Mouse (Mus musculus) stomach, embryonic 15.5 days (tissue): ENCODE data around the gene Capn8. TPM values are rescaled to one million over a fixed set of nuclear protein-coding genes. Genes with fewer than 3 reads are reported as not detected.

ENCODE experiments used
- ATAC-seq: fragments of 200-750 bp; cut with Nextera tagmentation; 2 replicates; pipeline ENCODE4 v1.8.0; 2017; ENCODE audit warnings: low read depth, moderate number of reproducible peaks, moderate TSS enrichment; ENCODE audit not compliant: insufficient read depth, low FRiP score
- H3K27ac ChIP-seq: fragments of 300-500 bp; sonication (generic); 2 replicates; pipeline ENCODE4 v1.5.1; 2015; ENCODE audit warnings: mild to moderate bottlenecking, inconsistent platforms
- H3K27me3 ChIP-seq: fragments of 300-500 bp; sonication (generic); replicated peaks from 2 replicates; pipeline ENCODE4 v1.6.1; 2015; ENCODE audit warnings: inconsistent platforms
- H3K36me3 ChIP-seq: fragments of 300-500 bp; sonication (generic); 2 replicates; pipeline ENCODE4 v1.6.1; 2015; ENCODE audit warnings: inconsistent platforms
- H3K4me1 ChIP-seq: fragments of 300-500 bp; sonication (generic); 2 replicates; pipeline ENCODE4 v1.6.1; 2015; ENCODE audit warnings: inconsistent platforms
- H3K4me2 ChIP-seq: fragments of 300-500 bp; sonication (generic); 2 replicates; pipeline ENCODE4 v1.6.1; 2015; ENCODE audit warnings: mild to moderate bottlenecking, inconsistent platforms
- H3K4me3 ChIP-seq: fragments of 300-500 bp; sonication (generic); replicated peaks from 2 replicates; pipeline ENCODE4 v1.5.1; 2015; ENCODE audit warnings: inconsistent platforms
- H3K9ac ChIP-seq: fragments of 300-500 bp; sonication (generic); 2 replicates; pipeline ENCODE4 v1.6.1; 2015; ENCODE audit warnings: inconsistent platforms
- H3K9me3 ChIP-seq: fragments of 300-500 bp; sonication (generic); 2 replicates; pipeline ENCODE4 v1.6.1; 2016; ENCODE audit warnings: inconsistent platforms
- WGBS: fragments of 180-500 bp; shearing (Covaris S2); methylation state at CpG from one replicate; pipeline ENCODE4 v1.1.7; 2015; 5-methylcytosine and 5-hydroxymethylcytosine counted together
- polyA plus RNA-seq: library from polyadenylated mRNA; unstranded; fragments of >200 nt; fragmentation: Nextera tagmentation; extraction: Ambion mirVana; gene quantifications from 2 replicates; pipeline ENCODE4 v1.2.1, GENCODE M21; 2015

Gene Capn8
- polyA plus RNA-seq, 1 experiment from 2014 or later = 2.2 TPM

GRCm38 (mm10) chr1:182527261-182527766 lies 37.5 kb upstream of the Capn8 start:
- H3K4me2 ChIP-seq = peak overlapping the region; percentile 33; the same call in 1 of the 2 replicates
- no peak overlapping the region for H3K4me3 ChIP-seq
- H3K9ac ChIP-seq = no peak overlapping the region
- no peaks in the 10 kb centered on the region for H3K27me3 ChIP-seq
- WGBS = 50% methylated on average over 13 of the region's 13 CpGs
- H3K27ac ChIP-seq = peak overlapping the region; percentile 93
- no peaks in the 10 kb centered on the region for H3K9me3 ChIP-seq
- ATAC-seq = no peak
- H3K4me1 ChIP-seq = peaks cover 17% of the 10 kb centered on the region
- H3K36me3 ChIP-seq = no peaks in the 10 kb centered on the region

- H3K27me3 ChIP-seq = no peaks in the 10 kb centered on the region
- ATAC-seq = peak; percentile 90
- no peak overlapping the region for H3K4me3 ChIP-seq
- no peak overlapping the region for H3K9ac ChIP-seq
- no peaks in the 10 kb centered on the region for H3K36me3 ChIP-seq
- WGBS = 12% methylated on average over 19 of the region's 19 CpGs
- H3K4me2 ChIP-seq = peak overlapping the region; percentile 43
- H3K4me1 ChIP-seq = peaks cover 17% of the 10 kb centered on the region
- H3K9me3 ChIP-seq = no peaks in the 10 kb centered on the region
- H3K27ac ChIP-seq = peak overlapping the region; percentile 93
Observed at GRCm38 (mm10) chr1:182527921-182528858, 36.6 kb upstream of the Capn8 start.

GRCm38 (mm10) chr1:182533583-182533982 lies 31.2 kb upstream of the Capn8 start:
- Histone ChIP-seq H3K27ac (no peak overlapping the region), H3K4me2 (no peak overlapping the region), H3K4me1 (0 out of 2 replicates have a peak, but pooled peaks cover 1% of the 10 kb centered on the region), H3K9ac (no peak overlapping the region), H3K4me3 (no peak overlapping the region), H3K27me3 (no peaks in the 10 kb centered on the region), H3K9me3 (no peaks in the 10 kb centered on the region), H3K36me3 (no peaks in the 10 kb centered on the region)
- no peak for ATAC-seq
- 73% methylated on average over 3 of the region's 3 CpGs for WGBS

GRCm38 (mm10) chr1:182535080-182535481 lies 29.7 kb upstream of the Capn8 start:
- no peaks in the 10 kb centered on the region for H3K4me1 ChIP-seq
- no peaks in the 10 kb centered on the region for H3K27me3 ChIP-seq
- no peak overlapping the region for H3K4me3 ChIP-seq
- no peaks in the 10 kb centered on the region for H3K36me3 ChIP-seq
- no peak overlapping the region for H3K4me2 ChIP-seq
- H3K9me3 ChIP-seq = no peaks in the 10 kb centered on the region
- 58% methylated on average over 3 of the region's 3 CpGs for WGBS
- no peak overlapping the region for H3K9ac ChIP-seq
- no peak for ATAC-seq
- no peak overlapping the region for H3K27ac ChIP-seq

- H3K4me3 ChIP-seq = peak overlapping the region; percentile 35
- H3K36me3 ChIP-seq = no peaks in the 10 kb centered on the region
- peak overlapping the region; percentile 48; the same call in 1 of the 2 replicates for H3K27ac ChIP-seq
- peak; percentile 45 for ATAC-seq
- H3K4me1 ChIP-seq = no peaks in the 10 kb centered on the region
- H3K4me2 ChIP-seq = peak overlapping the region; percentile 61
- no peak overlapping the region for H3K9ac ChIP-seq
- 19% methylated on average over 9 of the region's 9 CpGs for WGBS
- H3K27me3 ChIP-seq = no peaks in the 10 kb centered on the region
- no peaks in the 10 kb centered on the region for H3K9me3 ChIP-seq
Observed at GRCm38 (mm10) chr1:182539023-182539940, 25.5 kb upstream of the Capn8 start.

- Histone ChIP-seq H3K4me1 (no peaks in the 10 kb centered on the region), H3K4me3 (no peak overlapping the region), H3K9ac (no peak overlapping the region), H3K4me2 (no peak overlapping the region), H3K27me3 (no peaks in the 10 kb centered on the region), H3K27ac (no peak overlapping the region), H3K9me3 (no peaks in the 10 kb centered on the region), H3K36me3 (no peaks in the 10 kb centered on the region)
- no peak for ATAC-seq
- WGBS = 62% methylated on average over 5 of the region's 5 CpGs
Observed at GRCm38 (mm10) chr1:182542110-182542509, 22.7 kb upstream of the Capn8 start.

- H3K9ac ChIP-seq = no peak overlapping the region
- no peaks in the 10 kb centered on the region for H3K27me3 ChIP-seq
- no peak overlapping the region for H3K4me3 ChIP-seq
- no peaks in the 10 kb centered on the region for H3K36me3 ChIP-seq
- no peak overlapping the region for H3K4me2 ChIP-seq
- no peak overlapping the region for H3K27ac ChIP-seq
- H3K9me3 ChIP-seq = no peaks in the 10 kb centered on the region
- no peaks in the 10 kb centered on the region for H3K4me1 ChIP-seq
- ATAC-seq = no peak
- WGBS = 71% methylated on average over 8 of the region's 8 CpGs
Observed at GRCm38 (mm10) chr1:182543136-182543535, 21.7 kb upstream of the Capn8 start.

- Histone ChIP-seq H3K4me1 (no peaks in the 10 kb centered on the region), H3K9me3 (no peaks in the 10 kb centered on the region), H3K4me2 (no peak overlapping the region), H3K4me3 (no peak overlapping the region), H3K27ac (no peak overlapping the region), H3K9ac (no peak overlapping the region), H3K27me3 (no peaks in the 10 kb centered on the region), H3K36me3 (no peaks in the 10 kb centered on the region)
- no peak for ATAC-seq
- WGBS = 58% methylated on average over 1 of the region's 1 CpGs
Observed at GRCm38 (mm10) chr1:182543906-182544305, 20.9 kb upstream of the Capn8 start.

GRCm38 (mm10) chr1:182550761-182551160 lies 14.0 kb upstream of the Capn8 start:
- WGBS = 55% methylated on average over 8 of the region's 8 CpGs
- H3K4me1 ChIP-seq = no peaks in the 10 kb centered on the region

GRCm38 (mm10) chr1:182553649-182554375 lies 11.0 kb upstream of the Capn8 start:
- H3K36me3 ChIP-seq = no peaks in the 10 kb centered on the region
- no peak overlapping the region for H3K4me2 ChIP-seq
- ATAC-seq = no peak
- 56% methylated on average over 12 of the region's 12 CpGs for WGBS
- H3K4me1 ChIP-seq = no peaks in the 10 kb centered on the region
- H3K4me3 ChIP-seq = no peak overlapping the region
- H3K9ac ChIP-seq = no peak overlapping the region
- no peaks in the 10 kb centered on the region for H3K27me3 ChIP-seq
- H3K27ac ChIP-seq = no peak overlapping the region
- H3K9me3 ChIP-seq = no peaks in the 10 kb centered on the region

More at GRCm38 (mm10) chr1:182550761-182551160, 14.0 kb upstream of the Capn8 start:
- H3K27me3 ChIP-seq = no peaks in the 10 kb centered on the region
- H3K4me2 ChIP-seq = no peak overlapping the region
- no peak overlapping the region for H3K27ac ChIP-seq
- H3K9me3 ChIP-seq = no peaks in the 10 kb centered on the region
- H3K4me3 ChIP-seq = no peak overlapping the region
- ATAC-seq = no peak
- H3K36me3 ChIP-seq = no peaks in the 10 kb centered on the region
- H3K9ac ChIP-seq = no peak overlapping the region

- no peaks in the 10 kb centered on the region for H3K9me3 ChIP-seq
- no peak overlapping the region for H3K4me3 ChIP-seq
- no peak overlapping the region for H3K9ac ChIP-seq
- H3K27me3 ChIP-seq = no peaks in the 10 kb centered on the region
- H3K27ac ChIP-seq = no peak overlapping the region
- H3K36me3 ChIP-seq = no peaks in the 10 kb centered on the region
- no peak overlapping the region for H3K4me2 ChIP-seq
- peaks cover 14% of the 10 kb centered on the region; the same call in 1 of the 2 replicates for H3K4me1 ChIP-seq
- 73% methylated on average over 4 of the region's 4 CpGs for WGBS
- no peak for ATAC-seq
Observed at GRCm38 (mm10) chr1:182558271-182558670, 6.5 kb upstream of the Capn8 start.
